Mouse (Mus musculus): ENCODE results near the gene Tlx2. TPM values are rescaled to one million over a fixed set of nuclear protein-coding genes. Genes with fewer than 3 reads are reported as not detected.

The Tlx2 gene
- total RNA-seq, 2 experiments from 2014 or later, result not detected

DNA sequence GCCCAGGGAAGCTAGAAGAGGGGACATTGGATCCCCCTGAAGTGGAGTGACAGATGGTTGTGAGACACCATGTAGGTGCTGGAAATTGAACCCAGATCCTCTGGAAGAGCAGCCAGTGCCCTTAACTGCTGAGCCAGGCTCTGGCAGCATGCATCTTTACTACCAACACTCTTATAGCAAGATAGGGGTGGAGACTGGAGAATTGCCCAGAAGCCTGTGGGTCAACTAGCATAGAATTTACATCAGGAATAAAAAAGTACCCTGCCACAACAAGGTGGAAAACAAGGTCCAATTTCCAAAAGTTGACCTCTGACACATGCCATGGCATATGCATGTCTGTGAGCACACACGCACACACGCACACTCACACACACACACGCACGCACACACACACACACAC lies 44.9 kb downstream of the Tlx2 start:
- ATAC-seq (replicated peaks; ENCODE audit: poor library complexity), result no peak

DNA sequence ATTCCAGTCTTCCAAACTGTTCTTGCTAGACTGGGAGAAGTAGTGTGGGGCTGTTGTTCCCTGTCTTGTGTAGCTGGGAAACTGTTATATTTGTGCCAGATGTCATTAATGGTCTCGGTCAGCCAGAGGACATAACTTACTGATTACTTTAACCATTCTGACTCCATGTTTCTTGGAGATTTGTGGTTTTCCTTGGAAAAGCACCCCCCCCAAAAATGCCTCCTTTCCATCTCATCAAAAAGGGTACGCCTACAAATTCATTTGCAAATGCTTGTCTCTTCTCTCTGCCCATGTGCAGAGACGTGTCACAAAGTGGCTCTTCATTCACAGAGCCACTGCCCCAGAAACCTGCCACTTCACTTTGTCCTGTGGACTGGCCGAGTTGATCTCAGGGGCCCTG lies 45.7 kb downstream of the Tlx2 start:
- no peak for ATAC-seq (replicated peaks; ENCODE audit: poor library complexity)

DNA sequence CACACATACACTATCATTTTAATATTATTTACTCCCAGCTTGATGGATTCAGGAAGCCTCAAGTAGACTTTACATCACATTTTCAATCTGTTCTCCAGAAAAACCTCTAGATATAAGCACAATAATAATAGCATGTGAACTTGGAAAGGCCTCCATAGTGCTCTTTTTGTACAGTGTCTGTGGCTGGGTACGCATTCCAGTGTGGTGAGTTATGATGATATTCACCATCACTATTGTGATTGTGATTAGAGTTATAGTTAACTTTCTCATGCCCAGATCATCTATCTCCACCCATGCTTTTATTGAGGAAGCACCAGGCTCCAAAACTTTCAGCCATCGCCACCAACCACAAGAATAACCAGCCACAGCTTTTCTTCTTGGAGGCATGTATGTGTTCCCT lies 46.3 kb downstream of the Tlx2 start:
- no peak for ATAC-seq (replicated peaks; ENCODE audit: poor library complexity)

DNA sequence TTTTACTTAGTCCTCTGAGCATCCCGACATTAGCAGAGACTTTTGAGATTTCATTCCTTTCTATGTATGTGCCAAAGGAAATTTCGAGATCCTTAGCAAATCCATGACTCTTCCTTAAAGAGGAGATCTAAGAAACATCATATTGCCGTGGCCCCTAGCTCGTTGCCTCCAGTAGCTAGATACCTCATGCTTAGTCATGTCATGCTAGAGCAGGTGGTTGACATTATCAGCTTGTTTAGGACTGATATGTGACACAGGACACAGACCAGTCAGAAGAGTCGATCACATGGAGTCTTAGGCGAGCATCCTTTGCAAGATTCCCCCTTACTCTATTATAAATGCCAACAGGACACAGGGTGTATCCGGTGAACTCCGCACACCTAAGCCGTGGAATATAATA lies 47.1 kb downstream of the Tlx2 start:
- ATAC-seq (replicated peaks; ENCODE audit: poor library complexity), result no peak

DNA sequence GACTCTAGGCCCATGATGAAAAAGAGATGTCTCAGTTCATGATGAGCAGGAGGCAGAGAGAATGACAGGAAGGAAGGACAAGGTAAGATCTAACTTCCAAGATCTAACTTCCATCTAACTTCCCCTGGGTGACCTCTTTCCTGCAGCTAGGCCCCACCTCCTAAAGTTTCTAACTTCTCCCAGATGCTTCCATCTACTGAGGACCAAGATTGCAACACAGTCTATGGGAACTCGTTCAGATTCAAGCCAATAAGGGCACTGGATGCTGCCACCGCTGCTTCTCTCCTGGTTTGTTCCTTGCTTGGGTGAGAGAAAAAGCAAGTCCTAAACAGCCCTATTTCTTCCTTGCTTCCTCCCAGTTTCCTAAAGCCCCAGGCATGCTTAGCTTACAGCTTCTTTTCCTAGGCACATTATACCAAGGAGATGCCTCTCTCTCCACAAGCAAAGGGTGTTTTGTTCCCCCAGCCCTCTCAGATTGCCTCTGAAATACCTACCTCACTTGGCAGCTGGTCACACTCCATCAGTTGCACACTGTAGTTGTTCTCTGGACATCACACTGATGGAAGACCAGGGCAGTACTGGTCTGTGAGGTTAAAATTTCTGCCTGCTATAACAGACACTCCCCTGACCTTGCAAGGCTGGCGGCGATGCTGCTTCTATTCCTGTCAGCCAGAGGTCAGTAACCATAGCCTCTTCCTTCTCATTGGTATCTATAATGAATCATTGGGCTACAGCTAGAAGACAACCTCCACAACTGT lies 49.1 kb downstream of the Tlx2 start:
- no peak for ATAC-seq (replicated peaks; ENCODE audit: poor library complexity)

DNA sequence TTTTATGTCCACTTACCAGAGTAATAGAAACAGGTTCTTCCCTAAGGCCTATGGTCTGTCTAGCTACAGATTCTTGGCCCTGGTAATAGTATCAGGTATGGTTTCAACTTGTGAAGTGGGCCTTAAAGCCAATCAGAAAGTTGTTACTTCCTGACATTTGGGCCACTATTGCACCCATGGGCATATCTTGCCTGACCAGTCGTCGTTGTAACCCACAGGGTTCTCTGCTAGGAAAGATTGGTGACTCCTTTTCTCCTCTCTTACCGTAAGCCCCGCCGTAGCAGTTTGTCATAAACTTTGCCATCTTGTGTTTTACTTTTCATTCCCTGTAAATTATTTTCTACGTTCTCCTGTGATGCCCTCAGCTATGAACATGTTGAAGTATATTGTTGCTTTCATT lies 50.0 kb downstream of the Tlx2 start:
- peak; percentile 78 for ATAC-seq (replicated peaks; ENCODE audit: poor library complexity)

DNA sequence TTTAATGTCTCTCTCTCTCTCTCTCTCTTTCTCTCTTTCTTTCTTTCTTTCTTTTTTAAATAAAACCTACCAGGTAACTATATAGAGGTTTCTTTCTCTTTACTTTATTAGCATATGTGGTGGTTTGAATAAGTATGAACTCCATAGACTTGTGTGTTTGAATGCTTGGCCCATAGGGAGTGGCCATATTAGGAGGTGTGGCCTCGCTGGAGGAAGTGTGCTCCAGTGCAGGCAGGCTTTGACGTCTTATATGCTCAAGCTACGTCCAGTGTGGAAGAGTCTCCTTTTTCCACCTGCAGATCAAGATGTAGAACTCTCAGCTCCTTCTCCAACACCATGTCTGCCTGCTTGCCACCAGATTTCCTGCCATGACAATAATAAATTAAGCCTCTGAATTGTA lies 51.0 kb downstream of the Tlx2 start:
- ATAC-seq (replicated peaks; ENCODE audit: poor library complexity), result no peak

Other genes starting within 250 kb of the Tlx2 start
- gene Sema4f, start 130.5 kb downstream of the Tlx2 start, total RNA-seq (2015), result 0.15 and 0.27 TPM in 2 replicates
- 0.04 and 0.17 TPM in 2 replicates for gene Sema4f, start 130.5 kb downstream of the Tlx2 start, total RNA-seq (2017)
- gene M1ap, start 123.4 kb downstream of the Tlx2 start, total RNA-seq (2015), result 5.0 and 8.0 TPM in 2 replicates
- gene M1ap, start 123.4 kb downstream of the Tlx2 start, total RNA-seq (2017), result 5.1 and 5.9 TPM in 2 replicates
- 6.5 and 6.8 TPM in 2 replicates for gene Dok1, start 36.8 kb downstream of the Tlx2 start, total RNA-seq (2015)
- 14.1 and 18.2 TPM in 2 replicates for gene Dok1, start 36.8 kb downstream of the Tlx2 start, total RNA-seq (2017)
- 0.59 and 1.4 TPM in 2 replicates for gene Loxl3, start 36.1 kb downstream of the Tlx2 start, total RNA-seq (2015)
- gene Loxl3, start 36.1 kb downstream of the Tlx2 start, total RNA-seq (2017), result 1.0 and 1.7 TPM in 2 replicates
- 135 and 178 TPM in 2 replicates for gene Aup1, start 15.8 kb downstream of the Tlx2 start, total RNA-seq (2015)
- gene Aup1, start 15.8 kb downstream of the Tlx2 start, total RNA-seq (2017), result 112 and 133 TPM in 2 replicates
- gene Htra2, start 15.0 kb downstream of the Tlx2 start, total RNA-seq (2015), result 128 and 129 TPM in 2 replicates
- gene Htra2, start 15.0 kb downstream of the Tlx2 start, total RNA-seq (2017), result 77.3 and 82.3 TPM in 2 replicates
- 1.2 and 1.7 TPM in 2 replicates for gene Dqx1, start 12.4 kb downstream of the Tlx2 start, total RNA-seq (2015)
- 0.75 and 1.0 TPM in 2 replicates for gene Dqx1, start 12.4 kb downstream of the Tlx2 start, total RNA-seq (2017)
- gene Pcgf1, start 7.6 kb upstream of the Tlx2 start, total RNA-seq (2015), result 26.5 and 27.2 TPM in 2 replicates
- gene Pcgf1, start 7.6 kb upstream of the Tlx2 start, total RNA-seq (2017), result 15.3 and 20.4 TPM in 2 replicates
- gene Lbx2, start 16.1 kb upstream of the Tlx2 start, total RNA-seq (2015), result not detected in 2 replicates
- not detected in 2 replicates for gene Lbx2, start 16.1 kb upstream of the Tlx2 start, total RNA-seq (2017)
- 0.20 and 0.79 TPM in 2 replicates for gene Ccdc142, start 31.3 kb upstream of the Tlx2 start, total RNA-seq (2015)
- gene Ccdc142, start 31.3 kb upstream of the Tlx2 start, total RNA-seq (2017), result 0.58 and 1.6 TPM in 2 replicates
- 1.5 and 1.6 TPM in 2 replicates for gene Gm42688, start 31.3 kb upstream of the Tlx2 start, total RNA-seq (2015)
- gene Gm42688, start 31.3 kb upstream of the Tlx2 start, total RNA-seq (2017), result 2.7 and 3.0 TPM in 2 replicates
- gene Mrpl53, start 38.7 kb upstream of the Tlx2 start, total RNA-seq (2015), result 53.6 and 60.8 TPM in 2 replicates
- gene Mrpl53, start 38.7 kb upstream of the Tlx2 start, total RNA-seq (2017), result 19.5 and 29.2 TPM in 2 replicates
- 54.6 and 69.0 TPM in 2 replicates for gene Mogs, start 45.2 kb upstream of the Tlx2 start, total RNA-seq (2015)
- gene Mogs, start 45.2 kb upstream of the Tlx2 start, total RNA-seq (2017), result 122 and 130 TPM in 2 replicates
- gene Wbp1, start 51.3 kb upstream of the Tlx2 start, total RNA-seq (2015), result 25.8 and 27.8 TPM in 2 replicates
- 85.0 and 96.7 TPM in 2 replicates for gene Wbp1, start 51.3 kb upstream of the Tlx2 start, total RNA-seq (2017)
- 20.7 and 24.4 TPM in 2 replicates for gene Ino80b, start 55.1 kb upstream of the Tlx2 start, total RNA-seq (2015)
- gene Ino80b, start 55.1 kb upstream of the Tlx2 start, total RNA-seq (2017), result 35.5 and 44.4 TPM in 2 replicates
- 1.9 and 2.4 TPM in 2 replicates for gene Rtkn, start 65.2 kb upstream of the Tlx2 start, total RNA-seq (2015)
- 2.2 and 2.4 TPM in 2 replicates for gene Rtkn, start 65.2 kb upstream of the Tlx2 start, total RNA-seq (2017)
- gene Wdr54, start 86.1 kb upstream of the Tlx2 start, total RNA-seq (2015), result 0.57 TPM in 1 of 2 replicates, not detected in the other
- under 0.01 and 0.14 TPM in 2 replicates for gene Wdr54, start 86.1 kb upstream of the Tlx2 start, total RNA-seq (2017)
- gene 1700003E16Rik, start 86.1 kb upstream of the Tlx2 start, total RNA-seq (2015), result not detected in 2 replicates
- not detected in 2 replicates for gene 1700003E16Rik, start 86.1 kb upstream of the Tlx2 start, total RNA-seq (2017)
- gene Dctn1, start 95.6 kb upstream of the Tlx2 start, total RNA-seq (2015), result 50.8 and 51.4 TPM in 2 replicates
- gene Dctn1, start 95.6 kb upstream of the Tlx2 start, total RNA-seq (2017), result 85.9 and 86.2 TPM in 2 replicates
- gene Slc4a5, start 149.5 kb upstream of the Tlx2 start, total RNA-seq (2015), result 0.10 TPM in 1 of 2 replicates, not detected in the other
- gene Slc4a5, start 149.5 kb upstream of the Tlx2 start, total RNA-seq (2017), result under 0.01 TPM in 1 of 2 replicates, not detected in the other

Data from megakaryocyte progenitor cell, adult 5-6 weeks (primary cell).